ENCODE assay signal across 19 mouse cellular contexts in genomic region chr6:110463370-110463769, GRCm38 (mm10).
"Had no signal": no experiment of that assay in that cellular context is flagged by ENCODE, and none has a peak within 500 bp of the region (broad histone marks: within the 10 kb centered on the region; RNA-seq: fewer than 3 reads in every experiment).

No protein-coding gene starts in this region.

- H3K36me3 ChIP-seq: liver, embryonic 13.5 days; neural tube, embryonic 13.5 days had no signal

- H3K4me3 ChIP-seq: layer of hippocampus, adult 2 months; liver, embryonic 13.5 days; myocyte; neural tube, embryonic 13.5 days had no signal

- ATAC-seq: lung, postnatal 0 days; midbrain, embryonic 16.5 days had no signal

- H3K27me3 ChIP-seq: liver, embryonic 13.5 days; neural tube, embryonic 13.5 days had no signal

- DNase-seq: kidney, adult 2 months; kidney, postnatal 25 days; layer of hippocampus, adult 9-11 months; liver, embryonic 13.5 days; lung, embryonic 14.5 days; right cerebral cortex, postnatal 14 days; right cerebral cortex, postnatal 4 days; thymus, adult 2 months; thymus, postnatal 14 days; thymus, postnatal 4 days had no signal

- H3K4me1 ChIP-seq: liver, embryonic 13.5 days; neural tube, embryonic 13.5 days had no signal

- H3K4me2 ChIP-seq: liver, embryonic 13.5 days; lung, embryonic 14.5 days; midbrain, embryonic 11.5 days; neural tube, embryonic 13.5 days had no signal

- H3K9ac ChIP-seq: liver, embryonic 13.5 days; lung, embryonic 14.5 days; neural tube, embryonic 13.5 days had no signal

- H3K27ac ChIP-seq: kidney, postnatal 0 days; layer of hippocampus, adult 2 months; liver, embryonic 13.5 days; macrophage; neural tube, embryonic 13.5 days; stomach, postnatal 0 days had no signal

- H3K9me3 ChIP-seq: liver, embryonic 13.5 days; neural tube, embryonic 13.5 days had no signal
